Mouse (Mus musculus): ENCODE measurements around the gene Plekha8.

Plekha8 gene

DNA sequence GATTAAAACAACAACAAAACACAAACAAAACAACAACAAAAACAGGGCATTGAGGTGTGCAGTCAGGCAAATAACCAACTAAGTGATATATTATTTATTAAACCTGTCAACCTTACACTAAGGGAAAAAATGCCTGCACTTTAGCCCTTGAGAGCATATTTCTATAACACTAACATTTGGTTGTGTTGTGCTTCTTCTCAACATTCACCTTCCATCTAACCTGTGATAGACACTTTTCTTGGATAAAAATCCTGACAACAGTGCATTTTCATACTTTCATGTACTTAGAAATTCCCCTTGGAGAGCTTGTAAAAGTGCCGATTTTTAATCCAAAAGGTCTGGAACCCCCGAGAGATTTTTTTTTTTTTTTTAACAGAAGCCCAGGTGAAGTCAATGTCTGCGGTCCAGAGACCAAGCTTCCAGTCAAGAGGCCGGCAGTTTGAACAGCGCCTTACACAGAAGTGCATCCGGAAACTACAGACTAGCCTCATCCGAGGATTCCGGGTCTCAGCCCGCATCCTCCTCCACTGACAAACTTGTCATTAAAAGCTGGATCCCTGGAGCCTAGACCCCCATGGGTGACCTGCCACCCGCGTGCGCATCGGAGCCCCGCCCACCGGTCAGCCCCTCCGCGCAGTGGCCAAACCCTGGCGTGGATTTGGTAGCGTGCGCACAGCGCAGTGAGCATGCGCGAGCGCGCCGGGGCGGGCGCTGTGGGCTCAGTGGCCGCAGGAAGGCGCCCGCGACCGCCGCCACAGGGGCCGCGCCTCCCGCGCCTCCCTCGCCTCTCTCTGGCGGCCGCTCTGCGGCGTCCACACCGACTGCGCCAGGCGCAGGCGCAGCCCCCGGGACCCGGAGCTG lies at the start of gene Plekha8:
Gene Plekha8, plus strand, starts transcription at position 643 of the 861 bp plus-strand sequence.
- DNase-seq (ENCODE audit: low spot score in 2 of 2): peak; percentile 91

- no peak for DNase-seq (ENCODE audit: low spot score in 2 of 2)
These were observed 46.4 kb upstream of the Plekha8 start for GRCm38 (mm10) chr6:54548314-54549019.

DNA sequence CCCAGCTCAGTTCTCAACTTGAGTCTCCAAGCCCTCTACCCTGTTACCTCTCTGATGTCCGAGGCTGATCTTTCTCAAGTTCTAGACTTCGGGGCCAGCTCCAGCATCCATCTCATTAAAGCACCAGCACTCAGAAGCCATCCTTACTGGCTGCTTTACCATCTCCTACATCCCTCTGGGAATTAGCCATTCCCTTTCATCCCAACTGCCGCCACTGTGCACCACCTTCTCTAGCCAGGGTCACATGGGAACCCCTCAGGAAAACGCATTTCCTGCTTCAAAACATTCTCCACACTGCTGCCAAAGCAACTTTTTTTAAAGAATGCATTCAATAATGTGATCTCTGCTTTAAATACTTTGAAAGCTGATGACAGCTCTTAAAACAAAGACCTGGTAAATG lies 45.6 kb upstream of the Plekha8 start:
- DNase-seq (ENCODE audit: low spot score in 2 of 2): no peak

GRCm38 (mm10) chr6:54550801-54551323 lies 44.0 kb upstream of the Plekha8 start:
- DNase-seq (ENCODE audit: low spot score in 2 of 2): no peak

DNA sequence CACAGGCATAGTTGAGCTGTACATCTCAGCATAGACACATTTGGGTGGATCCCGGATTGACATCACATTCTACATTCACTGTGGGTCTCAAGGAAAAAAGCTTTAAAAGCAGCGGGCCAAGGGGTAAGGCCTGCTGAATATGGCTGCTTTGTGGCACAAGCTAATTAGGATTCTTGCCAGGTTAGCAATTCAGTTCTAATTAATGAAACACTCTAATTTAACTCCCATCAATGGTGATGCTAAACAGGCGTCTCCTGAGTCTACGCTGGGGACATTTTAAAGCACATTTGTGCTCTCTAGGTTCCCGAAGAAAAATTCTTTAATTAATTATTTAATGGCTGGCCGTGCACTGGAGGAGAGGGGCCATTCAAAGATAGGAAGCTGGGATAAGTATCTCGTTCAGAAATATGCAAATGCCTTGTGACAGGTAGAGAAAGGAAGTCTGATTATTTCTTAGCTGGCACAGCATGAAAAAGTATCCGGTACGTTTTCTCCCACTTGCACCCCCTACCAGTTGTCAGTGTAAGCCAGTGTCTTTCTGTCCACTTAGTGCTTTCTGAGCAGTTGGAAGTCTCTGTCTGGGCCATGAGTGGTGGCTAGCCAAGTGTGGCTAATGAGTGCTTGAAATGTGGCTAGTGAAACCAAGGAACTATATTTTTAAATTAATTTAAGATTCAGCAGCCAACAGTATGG lies 42.0 kb upstream of the Plekha8 start:
- no peak for DNase-seq (ENCODE audit: low spot score in 2 of 2)

DNA sequence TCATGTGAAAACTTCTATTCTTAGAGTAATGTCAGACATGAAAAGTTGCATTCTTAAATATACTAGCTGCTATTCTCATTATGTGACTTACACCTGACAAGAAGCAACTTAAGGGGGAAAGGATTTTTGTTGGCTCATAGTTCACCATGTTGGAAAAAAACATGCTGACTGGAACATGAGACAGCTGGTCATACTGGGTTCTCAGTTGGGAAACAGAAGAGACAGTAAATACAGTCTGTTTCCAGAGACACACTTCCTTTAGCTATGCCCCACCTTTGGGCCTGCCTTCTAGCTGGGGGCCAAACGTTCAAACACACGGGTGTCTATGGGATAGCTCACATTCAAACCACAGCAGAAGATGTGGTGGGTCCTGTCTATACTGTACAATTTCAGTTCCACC lies 41.3 kb upstream of the Plekha8 start:
- no peak for DNase-seq (ENCODE audit: low spot score in 2 of 2)

DNA sequence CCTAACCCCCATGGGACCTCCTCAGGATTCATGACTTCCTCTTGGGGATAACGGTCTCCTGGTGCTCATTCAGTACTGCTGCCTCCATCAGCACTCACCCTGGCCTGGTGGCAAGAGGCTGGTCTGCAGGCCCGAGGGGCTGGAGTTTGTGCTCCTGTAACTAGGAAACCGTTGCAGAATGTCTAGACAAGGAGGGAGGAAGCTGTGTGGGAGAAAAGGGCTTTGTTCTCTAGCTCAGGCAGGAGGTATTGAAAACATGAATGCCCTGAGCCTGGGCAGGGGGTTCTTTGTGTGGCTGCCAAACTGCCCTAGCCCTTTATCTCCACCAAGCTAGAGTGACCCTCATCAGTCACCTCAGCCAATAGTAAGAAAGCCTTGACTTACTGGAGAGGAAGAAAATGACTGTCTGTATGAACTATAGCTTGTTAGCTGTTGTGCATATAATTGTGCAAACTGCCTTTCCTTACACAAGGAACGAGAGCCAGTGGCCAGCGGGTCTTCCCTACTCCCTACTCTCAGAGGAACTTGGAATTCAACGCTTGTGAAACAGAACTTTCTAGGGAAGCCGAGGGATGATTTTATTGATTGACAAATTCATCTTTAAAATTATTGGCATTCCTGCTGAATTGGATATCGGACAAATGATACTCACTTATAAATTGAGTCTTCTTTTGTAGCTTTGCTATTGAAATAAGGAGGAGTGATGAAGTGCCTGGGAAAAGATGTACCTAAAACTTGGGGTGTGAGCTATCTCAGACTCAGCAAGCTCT lies 40.4 kb upstream of the Plekha8 start:
- no peak for DNase-seq (ENCODE audit: low spot score in 2 of 2)

DNA sequence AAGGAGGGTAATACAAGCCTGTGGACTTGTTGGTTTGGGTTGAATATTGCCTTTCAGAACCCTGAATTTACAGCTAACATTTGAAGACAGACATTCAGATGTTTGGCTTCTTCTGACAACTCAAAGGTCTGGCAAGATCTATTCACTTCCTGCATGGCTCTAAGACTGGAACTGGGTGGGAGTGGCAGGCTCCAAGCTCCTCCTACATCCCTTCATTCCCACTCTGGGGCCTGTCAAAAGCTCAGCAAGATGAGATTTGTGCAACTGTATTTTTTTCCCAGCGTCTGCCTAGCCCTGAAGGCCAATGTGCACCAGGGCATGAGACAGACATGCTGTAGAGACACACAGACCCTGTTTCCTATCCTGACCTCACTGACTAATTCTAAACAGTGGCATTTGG lies 39.1 kb upstream of the Plekha8 start:
- no peak for DNase-seq (ENCODE audit: low spot score in 2 of 2)

GRCm38 (mm10) chr6:54557671-54558070 lies 37.2 kb upstream of the Plekha8 start:
- DNase-seq (ENCODE audit: low spot score in 2 of 2): no peak

DNA sequence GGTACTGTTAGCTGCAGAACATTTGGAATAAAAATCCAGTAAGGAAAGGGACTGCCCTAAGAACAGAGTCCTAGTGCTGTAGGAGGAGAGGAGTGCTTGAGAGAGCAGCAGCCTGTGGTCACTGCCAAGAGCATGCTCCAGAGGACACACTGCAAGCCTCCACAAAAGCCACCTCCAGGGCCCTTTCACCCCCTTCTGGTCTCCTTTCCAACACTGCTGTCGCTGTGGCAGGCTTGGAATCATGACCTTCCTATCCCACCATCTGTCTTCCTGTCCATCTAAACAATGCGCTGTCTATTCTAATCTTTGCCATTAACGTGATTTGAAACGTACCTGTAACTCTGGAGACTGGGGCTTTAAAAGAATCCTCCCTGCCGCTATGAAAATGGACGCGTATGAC lies 36.4 kb upstream of the Plekha8 start:
- DNase-seq (ENCODE audit: low spot score in 2 of 2): no peak

DNA sequence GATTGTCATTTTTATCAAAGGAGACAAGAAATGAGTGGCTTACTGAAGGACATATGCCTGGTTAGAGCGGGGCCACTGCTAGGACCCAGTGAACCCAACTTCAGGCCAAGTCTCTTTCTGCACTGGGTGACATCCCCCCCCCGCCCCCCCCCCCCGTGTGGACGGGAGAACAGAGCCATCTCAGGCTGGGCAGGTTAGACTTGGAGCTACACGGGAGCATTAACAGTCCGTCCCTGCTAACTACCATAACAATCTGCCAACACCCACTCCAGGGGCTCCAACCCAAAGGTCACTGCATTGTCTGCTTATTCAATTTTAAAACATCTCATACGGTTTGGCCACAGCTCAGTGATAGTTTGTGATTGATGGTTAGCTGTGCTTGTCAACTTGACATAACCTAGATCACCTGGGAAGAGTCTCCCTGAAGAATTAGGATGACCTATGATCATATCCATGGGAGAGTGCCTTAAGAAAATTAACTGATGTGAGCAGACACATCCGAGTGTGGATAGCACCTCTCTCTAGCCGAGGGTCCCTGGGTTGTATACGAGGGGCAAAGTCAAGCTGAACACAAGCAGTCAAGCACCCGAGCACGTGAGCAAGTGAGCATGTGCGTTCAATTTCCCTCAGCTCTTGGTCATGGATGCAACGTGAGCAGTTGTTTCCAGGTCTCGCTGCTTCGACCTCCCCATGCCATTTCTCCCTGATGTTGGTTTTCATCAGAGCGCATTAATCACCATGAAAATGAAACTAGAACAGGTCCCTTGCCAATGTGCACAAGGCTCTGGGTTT lies 32.7 kb upstream of the Plekha8 start:
- DNase-seq (ENCODE audit: low spot score in 2 of 2): no peak

- no peak for DNase-seq (ENCODE audit: low spot score in 2 of 2)
These were observed 31.4 kb upstream of the Plekha8 start for GRCm38 (mm10) chr6:54563561-54563960.

- DNase-seq (ENCODE audit: low spot score in 2 of 2): no peak
These were observed 30.4 kb upstream of the Plekha8 start for GRCm38 (mm10) chr6:54564506-54564991.

- no peak for DNase-seq (ENCODE audit: low spot score in 2 of 2)
These were observed 29.9 kb upstream of the Plekha8 start for GRCm38 (mm10) chr6:54565012-54565411.

DNA sequence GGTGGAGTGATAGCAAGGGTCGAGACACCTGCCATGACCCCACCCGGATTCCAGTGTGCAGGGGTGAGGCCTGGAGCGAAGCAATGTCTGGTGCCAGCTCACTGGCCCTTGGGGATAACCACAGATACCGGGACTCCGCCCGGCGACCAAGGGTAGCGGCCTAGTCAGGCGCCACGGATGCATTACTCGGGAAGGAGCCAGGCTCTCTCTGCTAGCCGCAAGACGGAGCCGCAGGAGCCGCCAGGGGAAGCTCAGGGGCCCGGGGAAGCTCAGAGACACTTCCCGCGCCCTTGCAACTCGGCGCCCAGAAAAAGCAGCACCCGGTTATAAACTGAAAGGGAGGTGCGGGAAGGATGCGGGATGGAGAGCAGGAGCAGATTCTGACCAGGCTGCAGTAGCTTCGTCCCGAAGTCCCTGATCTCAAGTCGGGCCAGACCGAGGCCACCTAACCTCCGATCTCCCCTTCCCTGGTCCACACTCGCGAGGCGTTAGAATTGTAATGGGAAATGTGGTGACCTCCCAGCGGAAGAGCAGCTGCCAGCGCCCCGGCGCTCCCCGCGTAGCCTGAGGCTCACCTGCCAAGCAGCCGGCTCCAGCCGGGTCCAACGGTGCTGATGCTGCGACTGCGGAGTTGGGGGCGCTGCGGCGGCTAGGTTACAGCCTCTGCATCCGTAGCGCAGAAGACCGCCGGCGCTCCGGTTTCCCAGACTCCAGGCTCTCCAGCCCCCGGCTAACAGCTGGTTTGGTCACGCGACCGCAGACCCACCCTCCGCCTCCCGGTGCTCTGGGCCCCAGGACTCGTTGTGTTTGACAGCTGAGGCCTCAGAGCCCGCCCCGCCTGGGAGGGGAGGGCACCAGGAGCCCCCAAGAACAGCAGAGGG lies 29.0 kb upstream of the Plekha8 start, which contains the start of gene Scrn1:
Gene Scrn1, minus strand, starts transcription at position 825 of the 881 bp plus-strand sequence.
- DNase-seq (ENCODE audit: low spot score in 2 of 2): peak; percentile 69 to 70

- no peak for DNase-seq (ENCODE audit: low spot score in 2 of 2)
These were observed 28.4 kb upstream of the Plekha8 start for GRCm38 (mm10) chr6:54566546-54566919.

DNA sequence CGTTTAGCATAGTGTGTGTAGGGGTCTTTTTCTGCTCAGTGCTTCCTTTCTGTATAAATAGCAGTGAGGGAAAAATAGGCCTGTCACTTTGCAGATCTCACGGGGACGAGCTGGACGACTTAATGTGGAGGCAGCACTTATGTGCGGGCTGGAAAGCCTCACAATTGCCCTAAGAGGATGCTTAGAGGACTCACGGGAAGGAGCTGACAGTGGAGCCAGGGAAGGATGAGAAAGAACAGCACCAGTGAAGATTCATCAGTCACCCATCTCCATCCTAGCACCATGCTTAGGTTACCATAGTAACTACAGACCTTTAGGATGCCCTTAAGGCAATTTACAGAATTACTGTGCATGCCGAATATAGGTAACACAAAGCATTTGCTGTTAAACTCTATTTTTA lies 25.1 kb upstream of the Plekha8 start:
- no peak for DNase-seq (ENCODE audit: low spot score in 2 of 2)

GRCm38 (mm10) chr6:54573218-54573955 lies 21.5 kb upstream of the Plekha8 start:
- DNase-seq (ENCODE audit: low spot score in 2 of 2): no peak

- DNase-seq (ENCODE audit: low spot score in 2 of 2): no peak
These were observed 8.7 kb upstream of the Plekha8 start for GRCm38 (mm10) chr6:54586175-54586574.

Data from urinary bladder, postnatal 4 days (tissue).